Mouse (Mus musculus) midbrain, embryonic 12.5 days (tissue): ENCODE results near the gene Olfr1012. TPM values are rescaled to one million over a fixed set of nuclear protein-coding genes. Genes with fewer than 3 reads are reported as not detected.

Source experiments
- polyA plus RNA-seq: library from polyadenylated mRNA; unstranded; fragments of >200 nt; fragmentation: Nextera tagmentation; extraction: Ambion mirVana; gene quantifications from 2 replicates; pipeline ENCODE4 v1.2.1, GENCODE M21; 2016

Olfr1012 gene
- polyA plus RNA-seq, 1 experiment from 2014 or later: not detected

Other genes starting within 250 kb of the Olfr1012 start
- gene 4833423E24Rik, start 243.7 kb downstream of the Olfr1012 start, polyA plus RNA-seq: not detected in 2 replicates
- gene Olfr996, start 183.6 kb downstream of the Olfr1012 start, polyA plus RNA-seq: not detected in 2 replicates
- gene Olfr998, start 173.8 kb downstream of the Olfr1012 start, polyA plus RNA-seq: not detected in 2 replicates
- not detected in 2 replicates for gene Olfr1000, start 150.9 kb downstream of the Olfr1012 start, polyA plus RNA-seq
- not detected in 2 replicates for gene Olfr1002, start 112.1 kb downstream of the Olfr1012 start, polyA plus RNA-seq
- not detected in 2 replicates for gene Olfr154, start 98.3 kb downstream of the Olfr1012 start, polyA plus RNA-seq
- gene Olfr1006, start 84.0 kb downstream of the Olfr1012 start, polyA plus RNA-seq: not detected in 2 replicates
- not detected in 2 replicates for gene Olfr1008, start 73.3 kb downstream of the Olfr1012 start, polyA plus RNA-seq
- gene Olfr1009, start 47.3 kb downstream of the Olfr1012 start, polyA plus RNA-seq: not detected in 2 replicates
- gene Olfr1013, start 4.3 kb upstream of the Olfr1012 start, polyA plus RNA-seq: not detected in 2 replicates
- gene Olfr1014, start 9.9 kb upstream of the Olfr1012 start, polyA plus RNA-seq: not detected in 2 replicates
- not detected in 2 replicates for gene Olfr1015, start 19.3 kb upstream of the Olfr1012 start, polyA plus RNA-seq
- not detected in 2 replicates for gene Olfr1016, start 39.8 kb upstream of the Olfr1012 start, polyA plus RNA-seq
- gene Olfr1018, start 55.7 kb upstream of the Olfr1012 start, polyA plus RNA-seq: not detected in 2 replicates
- gene Olfr1019, start 82.7 kb upstream of the Olfr1012 start, polyA plus RNA-seq: not detected in 2 replicates
- not detected in 2 replicates for gene Olfr1020, start 84.3 kb upstream of the Olfr1012 start, polyA plus RNA-seq
- gene Olfr1022, start 105.8 kb upstream of the Olfr1012 start, polyA plus RNA-seq: not detected in 2 replicates
- gene Olfr1023, start 122.9 kb upstream of the Olfr1012 start, polyA plus RNA-seq: not detected in 2 replicates
- not detected in 2 replicates for gene Olfr1024, start 142.3 kb upstream of the Olfr1012 start, polyA plus RNA-seq
- not detected in 2 replicates for gene Olfr1025-ps1, start 152.4 kb upstream of the Olfr1012 start, polyA plus RNA-seq
- gene Olfr1026, start 158.8 kb upstream of the Olfr1012 start, polyA plus RNA-seq: not detected in 2 replicates
- gene Olfr1028, start 187.7 kb upstream of the Olfr1012 start, polyA plus RNA-seq: not detected in 2 replicates
- gene Olfr1029, start 211.1 kb upstream of the Olfr1012 start, polyA plus RNA-seq: not detected in 2 replicates
- not detected in 2 replicates for gene Olfr1030, start 216.5 kb upstream of the Olfr1012 start, polyA plus RNA-seq
- gene Olfr1031, start 227.5 kb upstream of the Olfr1012 start, polyA plus RNA-seq: not detected in 2 replicates
- not detected in 2 replicates for gene Olfr1032, start 242.8 kb upstream of the Olfr1012 start, polyA plus RNA-seq